Mouse (Mus musculus): ENCODE measurements around the gene Gm20532. TPM values are rescaled to one million over a fixed set of nuclear protein-coding genes. Genes with fewer than 3 reads are reported as not detected.

The Gm20532 gene
- polyA plus RNA-seq, 1 experiment, result not detected

GRCm38 (mm10) chr2:26578369-26578768 is 8.1 kb upstream of the Gm20532 start:
- Histone ChIP-seq H3K27me3 (ENCODE audit: control insufficient read depth, insufficient read depth, low read length) (no peaks in the 10 kb centered on the region), H3K36me3 (ENCODE audit: control insufficient read depth, insufficient read depth, low read length) (no peaks in the 10 kb centered on the region), H3K4me3 (ENCODE audit: low read depth, low read length) (no peak overlapping the region), H3K4me1 (ENCODE audit: control insufficient read depth, insufficient read depth, insufficient read length, low read length) (no peaks in the 10 kb centered on the region), H3K27ac (ENCODE audit: insufficient read depth, low read depth, low read length) (no peak overlapping the region; the same call in 1 of the 2 replicates)
- TF ChIP-seq POLR2A (IDR thresholded peaks at IDR 0.05; ENCODE audit: low read depth, low read length), result no peak
- TF ChIP-seq CTCF (IDR thresholded peaks at IDR 0.05; ENCODE audit: extremely low read depth, insufficient read length, insufficient replicate concordance, low read depth, low read length), result no peak
- WGBS, result 71% methylated on average over 6 of the region's 6 CpGs

GRCm38 (mm10) chr2:26579714-26580113 is 6.7 kb upstream of the Gm20532 start, which contains the start of gene Egfl7:
TSS of gene Egfl7 (plus strand) at chr2:26580014.
- Histone ChIP-seq H3K4me3 (ENCODE audit: low read depth, low read length) (no peak within 1 kb of the TSS), H3K4me1 (ENCODE audit: control insufficient read depth, insufficient read depth, insufficient read length, low read length) (no peaks in the 10 kb centered on the region), H3K27ac (ENCODE audit: insufficient read depth, low read depth, low read length) (peak within 1 kb of the TSS; percentile 24; the same call in 1 of the 2 replicates), H3K36me3 (ENCODE audit: control insufficient read depth, insufficient read depth, low read length) (no peaks in the 10 kb centered on the region), H3K27me3 (ENCODE audit: control insufficient read depth, insufficient read depth, low read length) (no peaks in the 10 kb centered on the region)
- 89% methylated on average over 1 of the region's 1 CpGs for WGBS
- TF ChIP-seq CTCF (IDR thresholded peaks at IDR 0.05; ENCODE audit: extremely low read depth, insufficient read length, insufficient replicate concordance, low read depth, low read length) (no peak), POLR2A (IDR thresholded peaks at IDR 0.05; ENCODE audit: low read depth, low read length) (no peak)

GRCm38 (mm10) chr2:26580751-26581150 is 5.7 kb upstream of the Gm20532 start:
- 89% methylated on average over 5 of the region's 5 CpGs for WGBS
- TF ChIP-seq CTCF (IDR thresholded peaks at IDR 0.05; ENCODE audit: extremely low read depth, insufficient read length, insufficient replicate concordance, low read depth, low read length) (no peak), POLR2A (IDR thresholded peaks at IDR 0.05; ENCODE audit: low read depth, low read length) (no peak)
- Histone ChIP-seq H3K36me3 (ENCODE audit: control insufficient read depth, insufficient read depth, low read length) (no peaks in the 10 kb centered on the region), H3K4me1 (ENCODE audit: control insufficient read depth, insufficient read depth, insufficient read length, low read length) (no peaks in the 10 kb centered on the region), H3K4me3 (ENCODE audit: low read depth, low read length) (no peak overlapping the region), H3K27me3 (ENCODE audit: control insufficient read depth, insufficient read depth, low read length) (no peaks in the 10 kb centered on the region), H3K27ac (ENCODE audit: insufficient read depth, low read depth, low read length) (0 out of 2 replicates have a peak overlapping the region, but pooled peaks have one; percentile 10)

GRCm38 (mm10) chr2:26582203-26582602 is 4.2 kb upstream of the Gm20532 start:
- Histone ChIP-seq H3K4me3 (ENCODE audit: low read depth, low read length) (no peak overlapping the region), H3K36me3 (ENCODE audit: control insufficient read depth, insufficient read depth, low read length) (no peaks in the 10 kb centered on the region), H3K4me1 (ENCODE audit: control insufficient read depth, insufficient read depth, insufficient read length, low read length) (peaks cover 7% of the 10 kb centered on the region), H3K27me3 (ENCODE audit: control insufficient read depth, insufficient read depth, low read length) (no peaks in the 10 kb centered on the region; the same call in 1 of the 2 replicates), H3K27ac (ENCODE audit: insufficient read depth, low read depth, low read length) (no peak overlapping the region)
- WGBS, result 63% methylated on average over 2 of the region's 2 CpGs
- TF ChIP-seq POLR2A (IDR thresholded peaks at IDR 0.05; ENCODE audit: low read depth, low read length), result no peak
- no peak for TF ChIP-seq CTCF (IDR thresholded peaks at IDR 0.05; ENCODE audit: extremely low read depth, insufficient read length, insufficient replicate concordance, low read depth, low read length)

- Histone ChIP-seq H3K36me3 (ENCODE audit: control insufficient read depth, insufficient read depth, low read length) (no peaks in the 10 kb centered on the region), H3K4me3 (ENCODE audit: low read depth, low read length) (peak overlapping the region; percentile 14), H3K27me3 (ENCODE audit: control insufficient read depth, insufficient read depth, low read length) (no peaks in the 10 kb centered on the region; the same call in 1 of the 2 replicates), H3K4me1 (ENCODE audit: control insufficient read depth, insufficient read depth, insufficient read length, low read length) (peaks cover 7% of the 10 kb centered on the region), H3K27ac (ENCODE audit: insufficient read depth, low read depth, low read length) (peak overlapping the region; percentile 35)
- WGBS, result 68% methylated on average over 7 of the region's 7 CpGs
- TF ChIP-seq CTCF (IDR thresholded peaks at IDR 0.05; ENCODE audit: extremely low read depth, insufficient read length, insufficient replicate concordance, low read depth, low read length), result no peak
- TF ChIP-seq POLR2A (IDR thresholded peaks at IDR 0.05; ENCODE audit: low read depth, low read length), result no peak
These were observed 3.7 kb upstream of the Gm20532 start for GRCm38 (mm10) chr2:26582741-26583140.

GRCm38 (mm10) chr2:26583640-26584039 is 2.8 kb upstream of the Gm20532 start:
- TF ChIP-seq CTCF (IDR thresholded peaks at IDR 0.05; ENCODE audit: extremely low read depth, insufficient read length, insufficient replicate concordance, low read depth, low read length) (no peak), POLR2A (IDR thresholded peaks at IDR 0.05; ENCODE audit: low read depth, low read length) (no peak; the same call in 1 of the 2 replicates)
- H3K4me3 ChIP-seq (ENCODE audit: low read depth, low read length), result peak overlapping the region; percentile 55
- peak overlapping the region; percentile 35 for H3K27ac ChIP-seq (ENCODE audit: insufficient read depth, low read depth, low read length)
- no peaks in the 10 kb centered on the region; the same call in 1 of the 2 replicates for H3K27me3 ChIP-seq (ENCODE audit: control insufficient read depth, insufficient read depth, low read length)
- H3K4me1 ChIP-seq (ENCODE audit: control insufficient read depth, insufficient read depth, insufficient read length, low read length), result peaks cover 7% of the 10 kb centered on the region
- 32% methylated on average over 11 of the region's 11 CpGs for WGBS
- H3K36me3 ChIP-seq (ENCODE audit: control insufficient read depth, insufficient read depth, low read length), result no peaks in the 10 kb centered on the region

GRCm38 (mm10) chr2:26585713-26586112 is 726 bp upstream of the Gm20532 start:
- no peak for TF ChIP-seq POLR2A (IDR thresholded peaks at IDR 0.05; ENCODE audit: low read depth, low read length)
- TF ChIP-seq CTCF (IDR thresholded peaks at IDR 0.05; ENCODE audit: extremely low read depth, insufficient read length, insufficient replicate concordance, low read depth, low read length), result no peak
- no peak overlapping the region for H3K27ac ChIP-seq (ENCODE audit: insufficient read depth, low read depth, low read length)
- H3K27me3 ChIP-seq (ENCODE audit: control insufficient read depth, insufficient read depth, low read length), result no peaks in the 10 kb centered on the region; the same call in 1 of the 2 replicates
- H3K4me1 ChIP-seq (ENCODE audit: control insufficient read depth, insufficient read depth, insufficient read length, low read length), result peaks cover 7% of the 10 kb centered on the region
- no peaks in the 10 kb centered on the region for H3K36me3 ChIP-seq (ENCODE audit: control insufficient read depth, insufficient read depth, low read length)
- H3K4me3 ChIP-seq (ENCODE audit: low read depth, low read length), result peak overlapping the region; percentile 69
- 47% methylated on average over 6 of the region's 6 CpGs for WGBS

Measured in small intestine, adult 2 months (tissue).